Mouse (Mus musculus) midbrain, embryonic 16.5 days (tissue): ENCODE results near the gene Pcbp3. TPM values are rescaled to one million over a fixed set of nuclear protein-coding genes. Genes with fewer than 3 reads are reported as not detected.

Source experiments
- ATAC-seq: fragments of 200-750 bp; cut with Nextera tagmentation; 2 replicates; pipeline ENCODE4 v1.8.0; 2017; ENCODE audit warnings: moderate TSS enrichment
- H3K27ac ChIP-seq: fragments of 300-500 bp; sonication (generic); 2 replicates; pipeline ENCODE4 v1.5.1; 2014; ENCODE audit warnings: mild to moderate bottlenecking, low read length, mixed read lengths
- H3K27me3 ChIP-seq: fragments of 300-500 bp; sonication (generic); 2 replicates; pipeline ENCODE4 v1.6.1; 2014; ENCODE audit warnings: low read depth, low read length, mixed read lengths; ENCODE audit not compliant: control insufficient read depth, insufficient read depth
- H3K36me3 ChIP-seq: fragments of 300-500 bp; sonication (generic); 2 replicates; pipeline ENCODE4 v1.6.1; 2014; ENCODE audit warnings: mild to moderate bottlenecking, low read length, moderate library complexity, mixed read lengths; ENCODE audit not compliant: control insufficient read depth, insufficient read depth
- H3K4me1 ChIP-seq: fragments of 300-500 bp; sonication (generic); 2 replicates; pipeline ENCODE4 v1.6.1; 2014; ENCODE audit warnings: mild to moderate bottlenecking, low read length, mixed read lengths; ENCODE audit not compliant: control insufficient read depth, insufficient read depth
- H3K4me2 ChIP-seq: fragments of 300-500 bp; sonication (generic); 2 replicates; pipeline ENCODE4 v1.6.1; 2014; ENCODE audit warnings: mild to moderate bottlenecking, low read length, mixed read lengths
- H3K4me3 ChIP-seq: fragments of 300-500 bp; sonication (generic); 2 replicates; pipeline ENCODE4 v1.5.1; 2014; ENCODE audit warnings: low read depth, mild to moderate bottlenecking, low read length, moderate library complexity, mixed read lengths
- H3K9ac ChIP-seq: fragments of 300-500 bp; sonication (generic); 2 replicates; pipeline ENCODE4 v1.6.1; 2014; ENCODE audit warnings: low read depth, low read length, mixed read lengths
- H3K9me3 ChIP-seq: fragments of 300-500 bp; sonication (generic); replicated peaks from 2 replicates; pipeline ENCODE4 v1.6.1; 2014; ENCODE audit warnings: mild to moderate bottlenecking, low read length, mixed read lengths; ENCODE audit not compliant: control insufficient read depth, poor library complexity, severe bottlenecking
- WGBS: fragments of 180-500 bp; shearing (Covaris S2); extraction: QIAGEN DNeasy Blood & Tissue Kit; methylation state at CpG from one replicate; pipeline ENCODE4 v1.1.7; 2014; 5-methylcytosine and 5-hydroxymethylcytosine counted together
- polyA plus RNA-seq: library from polyadenylated mRNA; unstranded; fragments of >200 nt; fragmentation: Nextera tagmentation; extraction: Ambion mirVana; gene quantifications from 2 replicates; pipeline ENCODE4 v1.2.1, GENCODE M21; 2015

Gene Pcbp3
- 68.8 and 78.8 TPM in 2 replicates for polyA plus RNA-seq

DNA sequence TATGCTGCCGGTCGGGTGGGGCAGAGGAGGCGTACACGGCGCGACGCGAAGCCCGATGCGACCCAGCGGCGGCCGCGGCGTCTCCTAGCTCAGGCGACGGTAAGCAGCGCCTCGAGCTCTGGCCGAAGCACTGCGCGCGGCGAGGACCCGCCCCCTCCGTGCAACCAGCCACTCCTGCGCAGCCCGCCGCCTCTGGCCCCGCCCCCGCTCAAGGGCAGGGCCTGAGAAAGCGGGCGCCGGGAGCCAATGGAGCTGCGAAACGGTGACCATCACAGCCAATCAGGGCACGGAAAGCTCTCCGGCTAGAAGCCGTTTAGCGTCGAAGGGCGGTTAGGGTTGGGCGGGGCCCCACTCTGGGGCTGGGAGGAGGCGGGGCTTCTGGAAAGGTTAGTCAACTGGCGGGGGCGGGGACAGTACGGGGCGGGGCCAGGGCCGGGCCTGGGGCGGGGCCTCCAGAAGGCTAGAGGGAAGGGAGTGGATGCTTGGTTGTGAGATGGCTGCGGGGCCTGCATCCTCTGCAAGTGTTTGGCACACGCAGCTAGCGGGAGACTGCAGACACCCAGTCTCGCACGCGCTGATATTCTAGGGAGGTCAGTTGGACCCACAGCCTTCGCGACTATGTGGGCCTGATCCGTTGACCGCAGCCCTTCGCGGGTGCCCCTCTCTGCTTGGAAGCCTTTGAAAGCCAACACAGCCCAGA lies at the start of gene Pcbp3:
Gene Pcbp3 (minus strand): TSS at position 98 of the 700 bp plus-strand sequence.
- 2% methylated on average over 54 of the region's 62 CpGs for WGBS
- H3K36me3 ChIP-seq, result no peaks in the 10 kb centered on the region

GRCm38 (mm10) chr10:77008698-77009097 lies 47.0 kb upstream of the Pcbp3 start:
- Histone ChIP-seq H3K27ac (no peak overlapping the region; the same call in 1 of the 2 replicates), H3K9me3 (no peaks in the 10 kb centered on the region), H3K36me3 (no peaks in the 10 kb centered on the region), H3K9ac (no peak overlapping the region), H3K4me3 (no peak overlapping the region), H3K4me1 (peaks cover 9% of the 10 kb centered on the region; the same call in 1 of the 2 replicates), H3K27me3 (no peaks in the 10 kb centered on the region), H3K4me2 (no peak overlapping the region)
- no peak for ATAC-seq
- WGBS, result 75% methylated on average over 3 of the region's 3 CpGs

More for the DNA sequence above, at the start of gene Pcbp3:
- H3K9ac ChIP-seq, result peak within 1 kb of the TSS; percentile 91
- H3K4me3 ChIP-seq, result peak within 1 kb of the TSS; percentile 85
- peak within 1 kb of the TSS; percentile 68 for H3K27ac ChIP-seq
- peak; percentile 98 for ATAC-seq
- no peaks in the 10 kb centered on the region for H3K27me3 ChIP-seq
- peaks cover 7% of the 10 kb centered on the region for H3K4me1 ChIP-seq
- H3K4me2 ChIP-seq, result peak within 1 kb of the TSS; percentile 69
- no peaks in the 10 kb centered on the region for H3K9me3 ChIP-seq

GRCm38 (mm10) chr10:77008109-77008561 lies 46.4 kb upstream of the Pcbp3 start:
- Histone ChIP-seq H3K36me3 (no peaks in the 10 kb centered on the region), H3K4me1 (peaks cover 9% of the 10 kb centered on the region; the same call in 1 of the 2 replicates), H3K9ac (no peak overlapping the region), H3K27ac (peak overlapping the region; percentile 23), H3K4me2 (no peak overlapping the region), H3K27me3 (no peaks in the 10 kb centered on the region), H3K9me3 (no peaks in the 10 kb centered on the region), H3K4me3 (no peak overlapping the region)
- WGBS, result 6% methylated on average over 9 of the region's 9 CpGs
- ATAC-seq, result peak; percentile 73

GRCm38 (mm10) chr10:77007433-77008108 lies 45.9 kb upstream of the Pcbp3 start:
- Histone ChIP-seq H3K4me1 (peaks cover 9% of the 10 kb centered on the region; the same call in 1 of the 2 replicates), H3K9ac (no peak overlapping the region), H3K27ac (peak overlapping the region; percentile 23), H3K4me2 (no peak overlapping the region), H3K36me3 (no peaks in the 10 kb centered on the region), H3K27me3 (no peaks in the 10 kb centered on the region), H3K4me3 (no peak overlapping the region), H3K9me3 (no peaks in the 10 kb centered on the region)
- 26% methylated on average over 8 of the region's 8 CpGs for WGBS
- ATAC-seq, result no peak

GRCm38 (mm10) chr10:77004936-77005335 lies 43.2 kb upstream of the Pcbp3 start:
- Histone ChIP-seq H3K4me3 (no peak overlapping the region), H3K4me1 (peaks cover 9% of the 10 kb centered on the region; the same call in 1 of the 2 replicates), H3K9ac (no peak overlapping the region), H3K27me3 (no peaks in the 10 kb centered on the region), H3K27ac (no peak overlapping the region), H3K4me2 (no peak overlapping the region), H3K36me3 (no peaks in the 10 kb centered on the region), H3K9me3 (peaks cover 4% of the 10 kb centered on the region; the same call in 1 of the 2 replicates)
- 26% methylated on average over 7 of the region's 7 CpGs for WGBS
- no peak for ATAC-seq

GRCm38 (mm10) chr10:76997759-76998513 lies 36.2 kb upstream of the Pcbp3 start:
- WGBS, result 79% methylated on average over 17 of the region's 17 CpGs
- Histone ChIP-seq H3K9ac (no peak overlapping the region), H3K4me3 (no peak overlapping the region), H3K4me1 (no peaks in the 10 kb centered on the region), H3K27me3 (no peaks in the 10 kb centered on the region), H3K4me2 (no peak overlapping the region), H3K27ac (no peak overlapping the region), H3K36me3 (no peaks in the 10 kb centered on the region), H3K9me3 (peaks cover 4% of the 10 kb centered on the region; the same call in 1 of the 2 replicates)
- no peak for ATAC-seq

- H3K4me2 ChIP-seq, result no peak overlapping the region
- no peaks in the 10 kb centered on the region for H3K36me3 ChIP-seq
- ATAC-seq, result no peak
- no peak overlapping the region for H3K4me3 ChIP-seq
- WGBS, result 56% methylated on average over 3 of the region's 3 CpGs
- no peaks in the 10 kb centered on the region for H3K27me3 ChIP-seq
- H3K9me3 ChIP-seq, result no peaks in the 10 kb centered on the region
- H3K4me1 ChIP-seq, result no peaks in the 10 kb centered on the region
- no peak overlapping the region for H3K27ac ChIP-seq
- no peak overlapping the region for H3K9ac ChIP-seq
Observed at GRCm38 (mm10) chr10:76992456-76992855, 30.8 kb upstream of the Pcbp3 start.

- WGBS, result 90% methylated on average over 5 of the region's 5 CpGs
- no peak overlapping the region for H3K27ac ChIP-seq
- no peaks in the 10 kb centered on the region for H3K36me3 ChIP-seq
- no peak overlapping the region for H3K9ac ChIP-seq
- ATAC-seq, result no peak
- H3K4me1 ChIP-seq, result no peaks in the 10 kb centered on the region
- no peak overlapping the region for H3K4me2 ChIP-seq
- H3K9me3 ChIP-seq, result no peaks in the 10 kb centered on the region
- no peaks in the 10 kb centered on the region for H3K27me3 ChIP-seq
- no peak overlapping the region for H3K4me3 ChIP-seq
Observed at GRCm38 (mm10) chr10:76988586-76988985, 26.9 kb upstream of the Pcbp3 start.
